Mouse (Mus musculus) kidney, postnatal 0 days (tissue): ENCODE measurements around the gene Sipa1l3. TPM values are rescaled to one million over a fixed set of nuclear protein-coding genes. Genes with fewer than 3 reads are reported as not detected.

Experiments
- ATAC-seq: fragments of 200-750 bp; cut with Nextera tagmentation; replicated peaks from 2 replicates; pipeline ENCODE4 v1.8.0; 2017; ENCODE audit warnings: low read depth, moderate number of reproducible peaks, moderate TSS enrichment, moderate library complexity; ENCODE audit not compliant: low FRiP score
- DNase-seq: peaks from one replicate; pipeline ENCODE4 v3.0.0-alpha.2; 2016; ENCODE audit warnings: low spot score
- H3K27ac ChIP-seq: fragments of 300-500 bp; sonication (generic); 2 replicates; pipeline ENCODE4 v1.5.1; 2014; ENCODE audit warnings: mild to moderate bottlenecking
- H3K27me3 ChIP-seq: fragments of 300-500 bp; sonication (generic); 2 replicates; pipeline ENCODE4 v1.6.1; 2014; ENCODE audit warnings: low read length, mixed read lengths; ENCODE audit not compliant: insufficient read depth
- H3K36me3 ChIP-seq: fragments of 300-500 bp; sonication (generic); 2 replicates; pipeline ENCODE4 v1.6.1; 2014; ENCODE audit warnings: low read length, mixed read lengths; ENCODE audit not compliant: insufficient read depth
- H3K4me1 ChIP-seq: fragments of 300-500 bp; sonication (generic); replicated peaks from 2 replicates; pipeline ENCODE4 v1.6.1; 2014; ENCODE audit warnings: antibody characterized with exemption, low read length, mixed read lengths; ENCODE audit not compliant: insufficient read depth
- H3K4me2 ChIP-seq: fragments of 300-500 bp; sonication (generic); 2 replicates; pipeline ENCODE4 v1.6.1; 2014; ENCODE audit warnings: mild to moderate bottlenecking, low read length, moderate library complexity, mixed read lengths
- H3K4me3 ChIP-seq: fragments of 300-500 bp; sonication (generic); replicated peaks from 2 replicates; pipeline ENCODE4 v1.5.1; 2014; ENCODE audit warnings: low read depth, low read length
- H3K9ac ChIP-seq: fragments of 300-500 bp; sonication (generic); 2 replicates; pipeline ENCODE4 v1.6.1; 2014; ENCODE audit warnings: low read depth, low read length
- H3K9me3 ChIP-seq: fragments of 300-500 bp; sonication (generic); replicated peaks from 2 replicates; pipeline ENCODE4 v1.6.1; 2016; ENCODE audit warnings: low read length, inconsistent platforms, mixed read lengths
- CTCF ChIP-seq: IDR thresholded peaks from 2 replicates; pipeline ENCODE4 v1.5.1; 2016; ENCODE audit warnings: antibody characterized with exemption, low read depth, mild to moderate bottlenecking, moderate library complexity
- WGBS: fragments of 180-500 bp; shearing (Covaris S2); extraction: QIAGEN DNeasy Blood & Tissue Kit; methylation state at CpG from one replicate; pipeline ENCODE4 v1.1.7; 2014; 5-methylcytosine and 5-hydroxymethylcytosine counted together
- polyA plus RNA-seq: library from polyadenylated mRNA; unstranded; fragments of >200 nt; fragmentation: Nextera tagmentation; extraction: Ambion mirVana; gene quantifications from 2 replicates; pipeline ENCODE4 v1.2.1, GENCODE M21; 2015

Sipa1l3 gene
- polyA plus RNA-seq, 1 experiment from 2014 or later, result 8.3 TPM

- DNase-seq (no peak), ATAC-seq (no peak)
- peak overlapping the region; percentile 90; the same call in 1 of the 2 replicates for H3K4me2 ChIP-seq
- H3K4me3 ChIP-seq, result no peak overlapping the region
- H3K27me3 ChIP-seq, result no peaks in the 10 kb centered on the region; the same call in 1 of the 2 replicates
- no peak overlapping the region for H3K9ac ChIP-seq
- no peaks in the 10 kb centered on the region for H3K36me3 ChIP-seq
- H3K9me3 ChIP-seq, result no peaks in the 10 kb centered on the region
- H3K27ac ChIP-seq, result no peak overlapping the region
- H3K4me1 ChIP-seq, result 0 out of 2 replicates have a peak, but pooled peaks cover 5% of the 10 kb centered on the region
- TF ChIP-seq CTCF, result no peak
These were observed 239.2 kb downstream of the Sipa1l3 start for GRCm38 (mm10) chr7:29279261-29279660.

- H3K9me3 ChIP-seq, result no peaks in the 10 kb centered on the region
- H3K9ac ChIP-seq, result no peak overlapping the region
- peak overlapping the region; percentile 47; the same call in 1 of the 2 replicates for H3K27ac ChIP-seq
- no peaks in the 10 kb centered on the region for H3K36me3 ChIP-seq
- H3K4me1 ChIP-seq, result 0 out of 2 replicates have a peak, but pooled peaks cover 5% of the 10 kb centered on the region
- no peak for TF ChIP-seq CTCF
- DNase-seq (no peak), ATAC-seq (no peak)
- H3K27me3 ChIP-seq, result no peaks in the 10 kb centered on the region
- no peak overlapping the region for H3K4me3 ChIP-seq
- WGBS, result 69% methylated on average over 4 of the region's 4 CpGs
- no peak overlapping the region for H3K4me2 ChIP-seq
These were observed 240.9 kb downstream of the Sipa1l3 start for GRCm38 (mm10) chr7:29277510-29277909.

GRCm38 (mm10) chr7:29276715-29277114 lies 241.7 kb downstream of the Sipa1l3 start:
- peak overlapping the region; percentile 47; the same call in 1 of the 2 replicates for H3K27ac ChIP-seq
- H3K4me1 ChIP-seq, result 0 out of 2 replicates have a peak, but pooled peaks cover 5% of the 10 kb centered on the region
- H3K4me2 ChIP-seq, result no peak overlapping the region
- no peak for TF ChIP-seq CTCF
- no peaks in the 10 kb centered on the region for H3K9me3 ChIP-seq
- no peak overlapping the region for H3K9ac ChIP-seq
- no peaks in the 10 kb centered on the region for H3K36me3 ChIP-seq
- H3K27me3 ChIP-seq, result no peaks in the 10 kb centered on the region
- ATAC-seq (no peak), DNase-seq (peak; percentile 53)
- WGBS, result 28% methylated on average over 5 of the region's 5 CpGs
- no peak overlapping the region for H3K4me3 ChIP-seq

GRCm38 (mm10) chr7:29271687-29272465 lies 246.6 kb downstream of the Sipa1l3 start:
- DNase-seq (peak; percentile 58), ATAC-seq (no peak)
- Histone ChIP-seq H3K27me3 (no peaks in the 10 kb centered on the region), H3K4me3 (no peak overlapping the region), H3K4me2 (no peak overlapping the region), H3K4me1 (peaks cover under 1% of the 10 kb centered on the region; the same call in 1 of the 2 replicates), H3K36me3 (no peaks in the 10 kb centered on the region), H3K27ac (peak overlapping the region; percentile 37; the same call in 1 of the 2 replicates), H3K9ac (no peak overlapping the region), H3K9me3 (no peaks in the 10 kb centered on the region)
- 50% methylated on average over 8 of the region's 8 CpGs for WGBS
- no peak for TF ChIP-seq CTCF

GRCm38 (mm10) chr7:29270445-29270844 lies 248.0 kb downstream of the Sipa1l3 start:
- Histone ChIP-seq H3K27ac (no peak overlapping the region), H3K27me3 (no peaks in the 10 kb centered on the region), H3K36me3 (no peaks in the 10 kb centered on the region), H3K9me3 (no peaks in the 10 kb centered on the region), H3K4me2 (no peak overlapping the region), H3K4me1 (no peaks in the 10 kb centered on the region; the same call in 1 of the 2 replicates), H3K9ac (no peak overlapping the region), H3K4me3 (no peak overlapping the region)
- DNase-seq (no peak), ATAC-seq (no peak)
- no peak for TF ChIP-seq CTCF
- 87% methylated on average over 4 of the region's 4 CpGs for WGBS

Other genes starting within 250 kb of the Sipa1l3 start
- 460 and 496 TPM in 2 replicates for gene Spint2, start 236.7 kb downstream of the Sipa1l3 start, polyA plus RNA-seq
- gene Ppp1r14a, start 229.3 kb downstream of the Sipa1l3 start, polyA plus RNA-seq, result 21.6 and 25.0 TPM in 2 replicates
- gene Dpf1, start 214.7 kb downstream of the Sipa1l3 start, polyA plus RNA-seq, result 0.70 and 0.72 TPM in 2 replicates
- gene Catsperg2, start 208.4 kb upstream of the Sipa1l3 start, polyA plus RNA-seq, result not detected in 2 replicates
- 10.5 and 10.6 TPM in 2 replicates for gene Zfp84, start 249.9 kb upstream of the Sipa1l3 start, polyA plus RNA-seq